Mouse (Mus musculus) kidney, adult 2 months (tissue): Measurements from ENCODE around the gene Itgb5. TPM values are rescaled to one million over a fixed set of nuclear protein-coding genes. Genes with fewer than 3 reads are reported as not detected.

Source experiments
- DNase-seq: peaks from one replicate; pipeline ENCODE4 v3.0.0; 2021
- H3K27ac ChIP-seq: fragments of 200-500 bp; 2 replicates; pipeline ENCODE4 v1.5.1; 2012; ENCODE audit warnings: low read depth, low read length, control low read depth, inconsistent platforms; ENCODE audit not compliant: insufficient read depth
- H3K27me3 ChIP-seq: fragments of 200-500 bp; replicated peaks from 2 replicates; pipeline ENCODE4 v1.6.1; 2012; ENCODE audit warnings: mild to moderate bottlenecking, moderate library complexity, low read length, inconsistent platforms; ENCODE audit not compliant: control insufficient read depth, insufficient read depth
- H3K36me3 ChIP-seq: fragments of 200-500 bp; 2 replicates; pipeline ENCODE4 v1.6.1; 2012; ENCODE audit warnings: mild to moderate bottlenecking, moderate library complexity, low read length, inconsistent platforms; ENCODE audit not compliant: control insufficient read depth, insufficient read depth
- H3K4me1 ChIP-seq: fragments of 200-500 bp; 2 replicates; pipeline ENCODE4 v1.6.1; 2011; ENCODE audit warnings: low read length; ENCODE audit not compliant: control insufficient read depth, insufficient read depth
- H3K4me3 ChIP-seq: fragments of 200-500 bp; 2 replicates; pipeline ENCODE4 v1.5.1; 2011; ENCODE audit warnings: mild to moderate bottlenecking, low read depth, low read length, control low read depth; ENCODE audit not compliant: insufficient read depth
- CTCF ChIP-seq: fragments of 200-500 bp; conservative IDR thresholded peaks from 2 replicates; pipeline ENCODE4 v1.5.1; 2011; ENCODE audit warnings: low read depth, mild to moderate bottlenecking, control low read depth, low read length, moderate library complexity, mixed read lengths; ENCODE audit not compliant: insufficient read depth, insufficient read length
- POLR2A ChIP-seq: fragments of 200-500 bp; IDR thresholded peaks from one replicate; pipeline ENCODE4 v1.6.1; 2011; ENCODE audit warnings: low read depth, low read length, control low read depth
- WGBS: fragments of 180-500 bp; shearing (Covaris S2); methylation state at CpG from one replicate; pipeline ENCODE4 v1.1.7; 2018; 5-methylcytosine and 5-hydroxymethylcytosine counted together
- polyA plus RNA-seq: library from polyadenylated mRNA; depleted of rRNA; stranded (reverse); fragments of >200 nt; gene quantifications from 2 replicates; pipeline ENCODE4 v1.2.3, GENCODE M21; 2012

The Itgb5 gene
- polyA plus RNA-seq, 1 experiment = 145 TPM

DNA sequence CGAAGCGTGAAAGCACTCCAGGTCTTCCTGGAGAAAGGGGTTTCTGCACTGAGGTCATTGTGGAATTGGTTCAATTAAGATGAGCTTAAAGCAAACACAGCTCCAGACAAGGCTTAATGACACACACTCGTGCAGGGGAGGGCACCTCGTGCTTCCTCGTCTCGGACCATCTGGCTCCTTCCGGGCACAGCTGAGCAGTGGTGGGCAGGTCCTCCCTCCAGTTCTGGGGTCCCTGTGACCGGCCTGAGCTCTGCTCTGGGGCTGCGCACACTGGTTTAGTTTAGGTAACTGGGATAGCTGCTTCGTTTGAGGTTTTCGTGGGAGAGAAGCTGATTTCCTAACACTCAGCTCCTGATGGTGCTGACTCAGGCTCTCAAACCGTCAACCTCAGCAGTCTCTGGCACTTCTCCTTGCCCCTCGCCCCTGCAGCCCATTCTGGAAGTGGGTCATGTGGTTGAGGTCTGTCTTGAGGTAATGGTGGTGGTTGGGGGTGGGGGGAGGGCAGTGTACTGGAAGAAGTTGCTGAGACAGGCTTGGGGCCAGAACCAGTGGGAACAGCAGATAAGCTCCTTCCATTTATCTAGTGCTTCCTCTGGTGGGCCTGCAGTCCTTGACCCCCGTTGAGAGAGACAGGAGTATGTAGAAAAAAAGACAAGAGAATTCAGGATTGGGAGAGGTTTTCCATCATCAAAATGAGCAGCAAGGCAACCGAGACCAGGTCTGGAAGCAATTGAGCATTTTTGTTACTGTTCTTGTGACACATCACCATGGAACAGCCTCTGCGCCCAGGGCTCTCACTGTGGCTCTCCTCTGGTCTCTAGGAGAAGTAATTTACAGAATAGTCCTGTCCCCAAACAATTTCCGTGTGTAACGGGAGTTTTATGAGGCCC is 92.9 kb downstream of the Itgb5 start:
- peak; percentile 68 for DNase-seq
- WGBS = 46% methylated on average over 18 of the region's 18 CpGs

DNA sequence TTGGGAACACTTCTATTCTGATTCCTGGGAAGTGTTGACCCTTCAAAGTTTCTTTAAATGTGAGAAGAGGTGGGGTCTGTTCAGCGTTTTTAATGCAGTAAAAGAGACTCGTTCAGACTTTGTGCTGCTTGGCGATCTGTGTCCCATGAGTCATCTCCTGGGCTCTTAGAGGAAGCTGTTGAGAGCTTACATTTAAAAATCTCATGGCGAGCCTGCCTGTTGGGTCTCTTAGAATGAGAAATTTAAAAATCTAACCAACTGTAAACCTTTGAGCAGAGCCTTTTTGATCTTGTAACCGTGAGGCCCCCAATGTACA is 93.5 kb downstream of the Itgb5 start:
- H3K4me3 ChIP-seq = no peak overlapping the region
- no peaks in the 10 kb centered on the region for H3K27me3 ChIP-seq
- peak overlapping the region; percentile 69 for H3K27ac ChIP-seq
- peaks cover 8% of the 10 kb centered on the region; the same call in 1 of the 2 replicates for H3K4me1 ChIP-seq
- DNase-seq = no peak
- WGBS = 54% methylated on average over 5 of the region's 5 CpGs
- TF ChIP-seq CTCF (no peak), POLR2A (no peak)
- no peaks in the 10 kb centered on the region; the same call in 1 of the 2 replicates for H3K36me3 ChIP-seq

More for the DNA sequence above, 92.9 kb downstream of the Itgb5 start:
- TF ChIP-seq POLR2A = no peak
- no peak for TF ChIP-seq CTCF
- Histone ChIP-seq H3K27me3 (no peaks in the 10 kb centered on the region), H3K4me3 (no peak overlapping the region), H3K4me1 (peaks cover 11% of the 10 kb centered on the region; the same call in 1 of the 2 replicates), H3K36me3 (no peaks in the 10 kb centered on the region; the same call in 1 of the 2 replicates), H3K27ac (peak overlapping the region; percentile 69)

DNA sequence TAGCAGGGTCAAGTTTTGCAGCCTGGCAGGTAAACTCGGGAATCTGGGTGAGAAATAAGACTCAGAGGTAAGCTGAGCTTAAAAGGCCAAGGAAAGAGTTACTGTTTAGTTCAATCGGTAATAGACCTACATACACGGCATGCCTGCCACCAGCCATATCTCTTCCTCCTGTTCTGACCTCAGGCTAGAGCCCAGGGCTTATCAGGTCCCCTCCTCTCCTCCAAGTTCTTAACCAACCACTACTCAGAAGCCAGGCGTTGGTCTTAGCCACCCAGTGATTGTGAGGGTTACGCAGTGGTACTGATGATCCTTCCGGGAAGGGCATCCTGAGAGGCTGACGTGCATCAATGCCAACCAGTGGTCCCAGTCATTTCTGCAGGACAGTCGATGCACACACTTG is 94.3 kb downstream of the Itgb5 start:
- H3K27ac ChIP-seq = no peak overlapping the region

DNA sequence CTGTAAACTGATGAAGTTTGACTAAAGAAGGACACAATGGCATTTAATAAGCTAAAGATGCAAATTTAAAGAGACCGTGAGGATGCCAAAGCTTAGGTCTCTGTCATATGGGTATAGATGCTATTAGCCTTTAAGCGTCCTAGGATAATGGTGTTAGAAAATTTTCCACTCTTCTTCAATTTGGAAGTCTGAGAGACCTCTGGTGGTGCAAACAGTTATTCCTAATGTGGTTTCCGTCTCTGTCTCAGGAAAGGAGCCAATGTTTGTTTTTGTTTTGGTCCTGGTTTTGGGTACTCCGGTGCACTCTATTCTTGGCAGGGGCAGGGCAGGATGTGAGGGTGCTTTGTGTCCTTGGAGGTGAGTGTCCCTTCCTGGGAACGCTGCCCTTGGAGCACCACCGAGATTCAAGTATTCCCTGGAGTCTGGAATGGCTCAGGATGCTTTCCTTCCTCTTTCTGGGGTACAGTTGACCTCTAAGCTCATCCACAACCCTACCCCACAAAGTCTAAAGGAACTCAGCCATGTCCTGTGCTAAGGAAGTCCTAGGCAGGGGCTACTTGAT is 97.9 kb downstream of the Itgb5 start:
- peak overlapping the region; percentile 57 for H3K27ac ChIP-seq
- 52% methylated on average over 6 of the region's 6 CpGs for WGBS
- peak; percentile 85 for DNase-seq
- peaks cover 26% of the 10 kb centered on the region for H3K4me1 ChIP-seq
- no peak overlapping the region for H3K4me3 ChIP-seq
- no peaks in the 10 kb centered on the region for H3K36me3 ChIP-seq
- TF ChIP-seq POLR2A = no peak
- H3K27me3 ChIP-seq = no peaks in the 10 kb centered on the region

More for the DNA sequence above, 94.3 kb downstream of the Itgb5 start:
- no peaks in the 10 kb centered on the region; the same call in 1 of the 2 replicates for H3K36me3 ChIP-seq
- DNase-seq = no peak
- no peak for TF ChIP-seq POLR2A
- no peak for TF ChIP-seq CTCF
- no peak overlapping the region for H3K4me3 ChIP-seq
- no peaks in the 10 kb centered on the region for H3K27me3 ChIP-seq
- 82% methylated on average over 8 of the region's 8 CpGs for WGBS
- peaks cover 12% of the 10 kb centered on the region; the same call in 1 of the 2 replicates for H3K4me1 ChIP-seq

DNA sequence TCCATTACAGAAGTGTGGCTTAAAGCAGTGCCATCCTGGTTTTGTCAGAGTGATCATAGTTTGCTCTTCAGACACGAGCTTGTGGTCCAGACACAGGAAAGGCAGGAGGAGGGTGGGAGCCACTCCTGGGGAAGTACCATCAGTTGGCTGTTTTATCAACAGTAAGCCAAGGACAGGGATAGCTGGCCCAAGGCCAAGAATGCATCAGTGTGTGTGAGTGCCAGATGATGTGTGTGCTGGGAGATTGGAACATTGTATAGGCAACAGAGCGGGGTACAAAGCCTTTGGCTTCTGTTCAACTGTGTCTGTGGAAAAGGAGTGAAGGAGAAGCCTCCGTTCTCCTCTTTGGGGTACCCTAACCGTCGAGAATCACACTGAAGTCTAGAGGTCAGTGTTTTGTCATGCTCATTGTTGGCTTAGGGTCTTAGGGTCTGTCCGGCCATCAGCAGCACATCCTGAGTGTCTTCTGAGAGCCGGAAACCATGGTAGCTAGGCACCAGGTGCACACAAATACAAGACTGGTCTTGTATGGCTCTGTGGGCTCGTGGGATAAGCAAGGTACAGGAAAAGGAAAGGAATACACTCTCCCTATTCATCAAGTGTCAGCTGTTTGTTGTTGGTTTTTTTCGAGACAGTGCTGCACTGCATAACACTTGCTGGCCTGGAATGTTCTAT is 99.5 kb downstream of the Itgb5 start:
- TF ChIP-seq CTCF = no peak
- TF ChIP-seq POLR2A = no peak
- no peak for DNase-seq
- no peak overlapping the region for H3K27ac ChIP-seq

DNA sequence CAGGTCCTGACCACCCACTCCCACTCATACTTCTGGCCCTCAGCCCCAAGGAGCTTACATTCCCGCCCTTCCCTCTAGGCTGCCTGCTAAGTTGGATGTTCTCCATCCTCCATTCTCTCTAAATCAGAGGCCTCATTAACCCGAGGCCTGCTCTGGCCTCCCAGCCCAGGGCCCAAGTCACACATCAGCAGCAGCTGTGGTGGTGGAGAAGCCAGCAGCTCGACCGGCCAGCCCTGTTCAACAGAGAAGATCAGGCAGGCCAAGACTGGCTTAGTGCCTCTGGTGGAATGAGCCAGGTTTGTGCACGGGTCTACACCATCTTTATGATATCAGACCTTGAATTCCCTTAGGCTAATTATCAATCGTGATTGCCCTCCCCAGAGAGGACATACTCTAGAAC is 101.3 kb downstream of the Itgb5 start:
- no peak overlapping the region for H3K27ac ChIP-seq
- H3K4me3 ChIP-seq = no peak overlapping the region
- 72% methylated on average over 6 of the region's 6 CpGs for WGBS
- no peaks in the 10 kb centered on the region for H3K36me3 ChIP-seq
- TF ChIP-seq CTCF (no peak), POLR2A (no peak)
- DNase-seq = no peak
- H3K27me3 ChIP-seq = no peaks in the 10 kb centered on the region
- peaks cover 37% of the 10 kb centered on the region for H3K4me1 ChIP-seq

More for the DNA sequence above, 99.5 kb downstream of the Itgb5 start:
- WGBS = 69% methylated on average over 9 of the region's 9 CpGs
- no peaks in the 10 kb centered on the region for H3K27me3 ChIP-seq
- no peak overlapping the region for H3K4me3 ChIP-seq
- H3K4me1 ChIP-seq = peaks cover 34% of the 10 kb centered on the region
- H3K36me3 ChIP-seq = no peaks in the 10 kb centered on the region

DNA sequence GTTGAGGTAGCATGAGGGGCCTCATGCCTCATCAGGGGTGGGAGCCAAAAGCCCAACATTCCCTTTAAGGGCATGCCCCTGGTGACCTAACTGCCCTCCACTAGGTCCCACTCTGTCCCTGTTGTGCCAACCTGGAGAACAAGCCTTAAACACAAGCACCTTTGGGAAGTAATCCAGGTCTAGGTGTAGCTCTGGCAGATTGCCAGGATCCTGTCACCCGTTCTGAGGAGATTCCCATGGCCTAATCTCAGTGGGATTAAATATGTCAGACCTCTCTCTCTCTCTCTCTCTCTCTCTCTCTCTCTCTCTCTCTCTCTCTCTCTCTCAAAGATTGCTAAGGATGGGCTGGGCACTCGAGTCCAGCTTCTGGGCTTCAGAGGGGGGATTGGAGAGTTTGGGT is 102.2 kb downstream of the Itgb5 start:
- Histone ChIP-seq H3K4me1 (peaks cover 37% of the 10 kb centered on the region), H3K27me3 (no peaks in the 10 kb centered on the region), H3K36me3 (no peaks in the 10 kb centered on the region), H3K27ac (peak overlapping the region; percentile 21), H3K4me3 (no peak overlapping the region)
- TF ChIP-seq CTCF = no peak
- TF ChIP-seq POLR2A = no peak
- WGBS = 44% methylated on average over 2 of the region's 2 CpGs
- no peak for DNase-seq
